Mouse (Mus musculus) T-cell, adult 66 days (primary cell): ENCODE measurements around the gene Cep95. TPM values are rescaled to one million over a fixed set of nuclear protein-coding genes. Genes with fewer than 3 reads are reported as not detected.

ENCODE experiments used
- total RNA-seq, 2 experiments: library from RNA; stranded (reverse); gene quantifications; 3 replicates in 1 of 2; 4 replicates in 1 of 2; pipeline ENCODE4 v1.2.4; 2023

Gene Cep95
- 10 to 100 TPM; 38.1 to 40.7 TPM for total RNA-seq

GRCm38 (mm10) chr11:106788775-106789459 is at the start of gene Cep95, which contains the start of gene Ddx5:
TSS of gene Cep95 (plus strand) at chr11:106789252.
TSS of gene Ddx5 (minus strand) at chr11:106789185.

DNA sequence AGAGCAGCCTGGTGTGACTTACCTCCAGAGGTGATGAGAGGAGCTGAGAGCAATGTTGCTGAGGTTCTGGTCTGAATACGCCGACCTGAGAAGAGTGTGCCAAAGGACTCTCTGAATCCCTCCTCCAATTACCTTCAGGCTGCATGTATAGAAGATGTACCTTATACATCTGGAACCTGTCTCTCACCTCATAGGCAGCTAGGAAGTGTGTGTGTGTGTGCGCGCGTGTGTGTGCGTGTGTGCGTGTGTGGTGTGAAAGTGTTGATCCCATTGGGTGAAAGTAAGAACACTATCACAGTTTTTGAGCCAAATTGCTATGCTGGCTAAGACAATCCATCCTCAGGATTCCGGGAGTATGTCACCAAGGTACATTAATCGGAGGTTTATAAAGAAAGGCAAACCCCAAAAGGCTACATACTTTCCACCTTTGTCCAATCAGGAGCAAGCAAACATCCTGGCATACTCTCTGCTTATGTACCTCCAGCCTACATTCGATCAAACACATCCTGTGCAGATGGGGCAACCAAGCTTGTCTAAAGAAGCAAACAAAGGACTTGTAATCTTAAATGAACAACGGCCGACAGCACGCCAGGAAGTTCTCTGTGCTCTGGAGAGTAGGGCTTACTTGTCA is 38.8 kb upstream of the Cep95 start, which contains the start of gene Pecam1:
TSS of gene Pecam1 (minus strand) at position 508 of the 631 bp plus-strand sequence.

DNA sequence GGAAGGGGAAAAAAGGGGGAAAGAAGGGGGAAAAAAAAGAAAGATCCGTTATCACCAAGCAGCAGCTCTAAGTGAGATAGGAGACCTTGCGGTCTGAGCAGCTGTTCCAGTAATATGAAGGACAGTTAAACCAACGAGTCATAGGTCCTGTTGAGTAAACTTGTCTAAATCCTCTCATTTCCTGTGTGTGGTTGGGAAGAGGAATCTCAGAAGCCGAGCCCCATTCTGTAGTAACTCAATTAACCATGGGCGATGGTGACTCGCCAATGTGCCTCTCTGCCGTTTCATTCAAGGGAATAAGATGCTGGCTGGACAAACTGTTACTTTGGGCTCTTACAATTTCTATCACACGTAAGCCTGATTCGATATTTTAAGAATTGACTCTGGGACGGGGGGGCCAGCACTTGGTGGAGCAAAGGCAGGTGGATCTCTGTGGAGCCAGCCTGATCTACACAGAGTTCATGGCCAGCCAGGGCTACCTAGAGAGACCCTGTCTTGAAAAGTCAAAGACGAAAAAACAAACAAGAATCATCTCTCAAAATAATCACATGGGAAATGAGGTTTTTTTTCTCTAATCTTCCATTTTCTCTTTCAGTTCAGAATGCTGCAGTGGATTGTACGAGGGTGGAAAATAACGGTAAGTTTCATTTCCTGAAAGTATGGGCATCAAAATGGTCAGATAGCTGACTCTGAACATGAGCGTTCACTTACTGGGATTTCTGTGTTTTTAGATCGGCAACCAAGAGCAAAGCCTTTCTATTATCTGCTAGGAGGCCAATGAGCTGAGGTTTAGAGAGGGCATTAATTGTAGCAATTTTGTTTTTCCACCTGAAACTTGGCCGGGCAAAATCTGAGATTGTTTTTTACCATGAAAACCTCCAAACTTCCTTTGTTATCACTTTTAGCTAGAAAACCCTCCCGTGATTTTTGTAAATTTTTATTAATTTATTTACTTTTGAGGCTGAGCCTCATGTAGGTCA is 37.7 kb upstream of the Cep95 start, which contains the start of gene Milr1:
TSS of gene Milr1 (plus strand) at position 188 of the 980 bp plus-strand sequence.

DNA sequence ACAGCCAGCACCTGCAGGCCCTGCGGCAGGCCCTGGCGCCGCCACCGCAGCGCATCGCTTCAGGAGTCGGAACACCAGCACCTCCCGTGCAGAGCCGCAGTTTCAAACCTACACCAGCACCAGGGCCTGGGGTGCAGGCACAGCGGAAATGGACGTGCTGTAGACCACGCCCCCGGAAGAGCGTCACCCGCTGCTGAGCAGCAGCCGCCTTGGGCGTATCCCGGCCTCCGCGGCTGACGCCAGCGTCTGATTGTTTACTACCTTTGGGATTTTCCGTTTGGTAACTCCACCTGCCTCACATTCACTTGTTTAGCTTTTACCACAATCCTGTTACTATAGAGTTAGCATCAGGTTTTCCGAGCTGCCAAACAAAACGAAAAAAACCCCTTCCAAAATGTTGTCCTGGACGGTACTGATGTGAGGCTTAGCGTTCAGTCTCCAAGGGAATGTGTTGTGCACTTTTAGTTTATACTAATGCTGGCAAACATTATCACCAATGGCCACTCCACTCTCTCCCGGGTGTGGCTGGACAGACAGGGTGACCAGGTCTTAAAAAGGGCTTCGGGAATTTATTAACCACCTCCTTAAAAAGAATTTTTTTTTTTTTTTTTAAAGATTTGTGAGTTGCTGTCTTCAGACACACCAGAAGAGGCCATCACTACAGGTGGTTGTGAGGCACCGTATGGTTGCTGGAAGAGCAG is 9.5 kb upstream of the Cep95 start, which contains the start of gene Polg2:
TSS of gene Polg2 (minus strand) at position 150 of the 701 bp plus-strand sequence.

Other genes with a start within 250 kb of the Cep95 start
- gene Tex2, start 175.8 kb upstream of the Cep95 start, total RNA-seq = 10 to 100 TPM; 44.7 to 54.2 TPM
- 100 to 1,000 TPM; 158 to 163 TPM for gene Pecam1, start 38.6 kb upstream of the Cep95 start, total RNA-seq
- gene Milr1, start 38.0 kb upstream of the Cep95 start, total RNA-seq = 1 to 10 TPM; 7.3 to 8.7 TPM
- 10 to 100 TPM; 41.4 to 43.5 TPM for gene Polg2, start 9.7 kb upstream of the Cep95 start, total RNA-seq
- 1,000 to 10,000 TPM; 2,745 to 2,752 TPM for gene Ddx5, start 67 bp upstream of the Cep95 start, total RNA-seq
- gene Smurf2, start 131.5 kb downstream of the Cep95 start, total RNA-seq = 10 to 100 TPM; 56.6 to 61.6 TPM
- gene Kpna2, start 210.3 kb downstream of the Cep95 start, total RNA-seq = 10 to 100 TPM; 15.9 to 26.5 TPM
- under 1 TPM in 1 of 2 experiments, not detected in 1; 0.53 TPM for gene 1810010H24Rik, start 236.4 kb downstream of the Cep95 start, total RNA-seq